Mouse (Mus musculus) hindbrain, embryonic 12.5 days (tissue): ENCODE measurements at regions not wholly inside any gene's neighbourhood (a gene's known extent, or its start where the extent isn't known, plus 50 kb on each side); places are given as distances from the start of the nearest gene placed in this dataset.
"Not testable (repeated sequence)": the region's sequence is repeated elsewhere in the genome, so short reads cannot be mapped to it uniquely, and the experiment has no call there.

ENCODE experiments used
- ATAC-seq: fragments of 200-750 bp; cut with Nextera tagmentation; 2 replicates; pipeline ENCODE4 v1.8.0; 2017; ENCODE audit warnings: moderate TSS enrichment; ENCODE audit not compliant: low FRiP score
- H3K27ac ChIP-seq: fragments of 300-500 bp; sonication (generic); 2 replicates; pipeline ENCODE4 v1.5.1; 2016; ENCODE audit warnings: mild to moderate bottlenecking
- H3K27me3 ChIP-seq: fragments of 300-500 bp; sonication (generic); 2 replicates; pipeline ENCODE4 v1.6.1; 2016; ENCODE audit warnings: mild to moderate bottlenecking
- H3K36me3 ChIP-seq: fragments of 300-500 bp; sonication (generic); 2 replicates; pipeline ENCODE4 v1.6.1; 2016; ENCODE audit warnings: mild to moderate bottlenecking
- H3K4me1 ChIP-seq: fragments of 300-500 bp; sonication (generic); 2 replicates; pipeline ENCODE4 v1.6.1; 2016
- H3K4me2 ChIP-seq: fragments of 300-500 bp; sonication (generic); replicated peaks from 2 replicates; pipeline ENCODE4 v1.6.1; 2016; ENCODE audit warnings: mild to moderate bottlenecking
- H3K4me3 ChIP-seq: fragments of 300-500 bp; sonication (generic); 2 replicates; pipeline ENCODE4 v1.5.1; 2016; ENCODE audit warnings: mild to moderate bottlenecking
- H3K9ac ChIP-seq: fragments of 300-500 bp; sonication (generic); 2 replicates; pipeline ENCODE4 v1.6.1; 2016; ENCODE audit warnings: mild to moderate bottlenecking, moderate library complexity
- H3K9me3 ChIP-seq: fragments of 300-500 bp; sonication (generic); replicated peaks from 2 replicates; pipeline ENCODE4 v1.6.1; 2016; ENCODE audit warnings: mild to moderate bottlenecking
- WGBS: fragments of 180-500 bp; shearing (Covaris S2); methylation state at CpG from one replicate; pipeline ENCODE4 v1.1.7; 2016; 5-methylcytosine and 5-hydroxymethylcytosine counted together

DNA sequence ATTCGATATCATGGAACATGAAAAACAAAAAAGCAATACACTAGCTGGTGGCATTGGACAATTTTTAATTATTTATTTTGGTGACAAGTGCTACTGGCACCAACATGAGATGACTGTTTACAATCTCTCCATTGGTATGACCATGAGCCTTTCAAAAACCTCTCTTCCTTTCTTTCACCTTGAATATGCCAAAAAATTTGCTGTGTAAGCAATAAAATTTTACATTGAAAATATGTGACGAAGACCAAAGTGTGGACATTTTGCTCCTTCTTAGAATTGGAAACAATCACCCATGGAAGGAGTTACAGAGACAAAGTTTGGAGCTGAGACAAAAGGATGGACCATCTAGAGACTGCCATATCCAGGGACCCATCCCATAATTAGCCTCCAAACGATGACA is 83.4 kb upstream of the Gm49339 start:
- H3K4me1 ChIP-seq, H3K27me3 ChIP-seq, ATAC-seq, H3K4me2 ChIP-seq, H3K9me3 ChIP-seq, H3K9ac ChIP-seq, H3K27ac ChIP-seq, H3K4me3 ChIP-seq, H3K36me3 ChIP-seq: not testable (repeated sequence)
- WGBS: 86% methylated on average over 3 of the region's 3 CpGs

DNA sequence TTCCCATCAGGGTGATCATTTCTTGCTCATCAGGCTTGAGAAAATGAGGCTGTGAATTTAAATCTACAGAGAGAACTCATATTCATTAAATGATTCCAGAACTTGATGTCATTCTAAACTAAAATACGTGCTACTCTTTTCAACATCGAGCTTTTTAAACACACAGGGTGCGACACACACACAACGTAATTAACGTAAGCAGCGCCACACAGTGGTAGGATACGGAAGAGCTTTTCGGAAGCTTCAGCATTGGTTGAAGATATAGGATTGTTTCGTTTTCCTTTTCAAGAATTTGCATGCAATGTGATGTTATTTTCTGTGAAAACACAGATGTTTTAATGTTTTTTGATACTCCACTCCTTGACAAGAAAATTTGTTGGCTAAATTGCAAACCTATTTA is 75.3 kb upstream of the Gm49339 start:
- ATAC-seq: peak; percentile 74
- WGBS: 9% methylated on average over 9 of the region's 9 CpGs
- no peak overlapping the region for H3K4me3 ChIP-seq

DNA sequence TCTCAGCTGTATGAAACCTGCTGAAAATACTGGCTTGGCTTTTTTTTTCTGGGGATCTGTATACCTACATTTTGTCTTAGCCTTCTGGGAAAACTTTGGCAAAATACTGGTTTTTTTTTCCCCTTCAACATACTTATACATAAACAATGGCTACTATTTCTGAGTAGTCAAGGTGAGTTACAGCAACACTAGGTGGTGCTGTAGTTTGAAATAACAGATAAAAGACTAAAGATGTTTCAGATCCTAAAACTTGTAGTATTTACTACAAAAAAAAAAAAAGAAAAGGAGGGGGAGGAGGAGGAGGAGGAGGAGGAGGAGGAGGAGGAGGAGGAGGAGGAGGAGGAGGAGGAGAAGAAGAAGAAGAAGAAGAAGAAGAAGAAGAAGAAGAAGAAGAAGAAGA is 67.6 kb upstream of the Gm49339 start:
- no peak overlapping the region for H3K4me2 ChIP-seq
- no peak for ATAC-seq
- H3K4me3 ChIP-seq: no peak overlapping the region
- no peak overlapping the region for H3K27ac ChIP-seq
- H3K36me3 ChIP-seq: no peaks in the 10 kb centered on the region
- no peaks in the 10 kb centered on the region for H3K4me1 ChIP-seq
- H3K27me3 ChIP-seq: no peaks in the 10 kb centered on the region
- H3K9ac ChIP-seq: no peak overlapping the region
- no peaks in the 10 kb centered on the region for H3K9me3 ChIP-seq

More for the DNA sequence above, 75.3 kb upstream of the Gm49339 start:
- Histone ChIP-seq H3K9me3 (no peaks in the 10 kb centered on the region), H3K4me1 (no peaks in the 10 kb centered on the region), H3K4me2 (no peak overlapping the region), H3K27me3 (no peaks in the 10 kb centered on the region), H3K36me3 (no peaks in the 10 kb centered on the region), H3K27ac (no peak overlapping the region), H3K9ac (no peak overlapping the region)

DNA sequence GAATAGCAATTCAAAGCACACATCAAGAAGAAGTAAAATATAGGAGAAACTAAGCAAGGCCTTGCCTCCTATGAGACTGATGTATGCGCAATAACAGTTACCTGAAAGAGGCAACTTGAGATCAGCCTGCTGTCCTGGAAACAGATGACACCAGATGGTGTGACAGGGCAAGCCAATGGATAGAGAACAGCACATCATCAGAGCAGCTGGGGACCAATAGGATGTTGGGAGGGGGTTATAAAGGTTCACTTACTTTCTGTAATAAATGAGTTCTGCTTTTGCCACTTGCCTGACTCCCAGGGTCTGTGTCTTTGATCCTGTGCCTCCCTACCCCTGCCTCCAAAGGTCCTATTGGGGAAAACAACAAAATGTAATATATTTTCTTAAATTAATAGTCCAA is 65.9 kb upstream of the Gm49339 start:
- no peaks in the 10 kb centered on the region for H3K27me3 ChIP-seq
- no peak overlapping the region for H3K9ac ChIP-seq
- no peak overlapping the region for H3K27ac ChIP-seq
- ATAC-seq: peak; percentile 29; the same call in 1 of the 2 replicates
- no peaks in the 10 kb centered on the region for H3K36me3 ChIP-seq
- H3K4me1 ChIP-seq: no peaks in the 10 kb centered on the region
- H3K9me3 ChIP-seq: no peaks in the 10 kb centered on the region
- no peak overlapping the region for H3K4me2 ChIP-seq
- WGBS: 78% methylated on average over 1 of the region's 1 CpGs
- no peak overlapping the region for H3K4me3 ChIP-seq

DNA sequence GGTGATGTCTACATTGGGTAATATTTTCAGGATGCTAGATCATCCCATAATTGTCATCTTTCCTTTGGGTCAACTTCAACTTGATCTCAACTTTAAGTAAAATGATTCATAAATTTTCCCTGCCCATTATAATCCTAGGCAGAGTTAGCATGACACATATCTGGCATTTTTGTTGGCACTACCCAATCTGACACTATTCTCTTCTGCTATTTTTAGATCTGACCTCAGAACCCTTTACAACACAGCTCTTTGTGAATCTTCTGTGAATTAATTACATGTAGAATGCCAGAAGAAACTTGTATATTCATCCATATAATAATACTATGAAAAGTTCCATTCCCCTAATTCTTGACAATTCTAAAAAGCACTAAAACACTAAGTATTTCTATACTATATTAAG is 63.7 kb upstream of the Gm49339 start:
- no peak overlapping the region for H3K4me2 ChIP-seq
- H3K4me3 ChIP-seq: no peak overlapping the region
- no peak overlapping the region for H3K27ac ChIP-seq
- H3K36me3 ChIP-seq: no peaks in the 10 kb centered on the region
- H3K27me3 ChIP-seq: no peaks in the 10 kb centered on the region
- no peak overlapping the region for H3K9ac ChIP-seq
- no peaks in the 10 kb centered on the region for H3K4me1 ChIP-seq
- no peak for ATAC-seq
- H3K9me3 ChIP-seq: no peaks in the 10 kb centered on the region

DNA sequence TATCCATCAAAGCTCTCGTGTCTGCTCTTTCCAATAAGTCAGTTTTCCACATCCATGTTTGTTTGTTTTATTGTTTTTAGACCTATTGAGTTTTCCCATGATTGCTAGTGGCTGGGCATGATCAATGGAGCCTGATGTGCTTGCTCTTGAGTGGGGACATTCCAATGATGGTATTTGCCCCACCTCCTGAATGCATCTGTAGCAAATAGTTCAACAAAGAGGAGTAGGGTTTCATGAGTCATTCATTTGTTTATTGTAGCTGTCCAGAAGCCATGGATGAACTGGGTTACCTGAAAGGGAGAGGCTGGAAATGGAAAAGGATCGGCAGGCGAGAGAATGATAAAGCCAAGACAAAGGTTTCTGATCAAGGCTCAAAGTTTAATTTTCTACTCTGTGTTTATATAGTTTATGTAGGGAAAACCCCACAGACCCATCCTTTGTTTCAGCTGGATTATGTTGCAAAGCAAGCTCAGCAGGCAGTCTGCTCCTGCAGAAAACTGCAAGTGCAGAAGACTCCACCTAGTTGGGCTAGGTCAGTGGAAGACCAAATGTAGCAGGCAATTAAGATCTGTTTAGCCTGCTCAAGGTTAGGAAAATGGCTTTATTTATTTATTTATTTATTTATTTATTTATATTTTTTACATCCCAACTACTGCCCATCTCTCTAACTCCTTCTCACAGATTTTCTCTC is 63.0 kb upstream of the Gm49339 start:
- Histone ChIP-seq H3K4me2 (no peak overlapping the region), H3K4me3 (no peak overlapping the region), H3K27me3 (no peaks in the 10 kb centered on the region), H3K4me1 (no peaks in the 10 kb centered on the region), H3K9me3 (no peaks in the 10 kb centered on the region), H3K36me3 (no peaks in the 10 kb centered on the region), H3K9ac (no peak overlapping the region), H3K27ac (no peak overlapping the region)
- ATAC-seq: no peak
- WGBS: 78% methylated on average over 3 of the region's 3 CpGs

DNA sequence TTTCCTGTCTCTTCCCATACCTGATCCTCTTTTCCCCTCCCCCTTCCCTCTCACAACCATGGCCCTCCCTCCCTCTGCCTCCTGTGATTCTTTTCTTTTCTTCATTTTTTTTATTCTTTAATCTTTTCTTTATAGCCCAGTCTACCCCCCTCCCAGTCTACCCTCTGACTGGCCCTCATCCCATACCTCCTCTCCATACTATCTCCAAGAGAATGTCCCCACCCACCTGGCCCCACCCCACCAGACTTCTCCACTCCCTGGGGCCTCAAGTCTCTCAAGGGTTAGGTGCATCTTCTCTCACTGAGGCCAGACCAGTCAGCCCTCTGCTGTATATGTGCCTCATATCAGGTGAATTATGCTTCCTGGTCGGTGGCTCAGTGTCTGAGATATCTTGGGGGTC is 61.9 kb upstream of the Gm49339 start:
- Histone ChIP-seq H3K36me3 (no peaks in the 10 kb centered on the region), H3K27ac (no peak overlapping the region), H3K27me3 (no peaks in the 10 kb centered on the region), H3K4me1 (no peaks in the 10 kb centered on the region), H3K9me3 (no peaks in the 10 kb centered on the region), H3K4me3 (no peak overlapping the region), H3K9ac (no peak overlapping the region), H3K4me2 (no peak overlapping the region)
- WGBS: 76% methylated on average over 1 of the region's 1 CpGs
- no peak for ATAC-seq

DNA sequence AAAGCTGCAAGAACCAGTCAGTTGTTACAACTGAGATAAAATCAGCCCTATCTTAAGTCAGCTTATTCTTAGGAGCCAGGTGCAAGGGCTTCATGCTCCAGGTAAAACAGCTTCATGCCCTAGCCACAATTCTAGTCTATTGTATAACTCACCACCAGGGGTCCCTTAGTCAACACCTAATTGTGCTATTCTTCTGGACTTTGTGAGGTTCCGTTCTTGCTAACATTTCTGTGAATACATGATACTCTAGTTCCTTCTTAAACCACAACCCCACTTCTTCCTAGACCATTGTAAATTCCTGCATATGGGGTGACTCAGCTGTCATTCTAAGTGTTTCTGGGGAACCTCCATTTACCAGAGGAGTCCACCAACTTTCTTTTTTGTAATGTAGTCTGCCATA is 57.9 kb upstream of the Gm49339 start:
- no peaks in the 10 kb centered on the region for H3K36me3 ChIP-seq
- WGBS: 93% methylated on average over 1 of the region's 1 CpGs
- H3K4me2 ChIP-seq: no peak overlapping the region
- no peak overlapping the region for H3K4me3 ChIP-seq
- ATAC-seq: no peak
- H3K4me1 ChIP-seq: no peaks in the 10 kb centered on the region
- no peaks in the 10 kb centered on the region for H3K9me3 ChIP-seq
- no peak overlapping the region for H3K9ac ChIP-seq
- no peaks in the 10 kb centered on the region for H3K27me3 ChIP-seq
- no peak overlapping the region for H3K27ac ChIP-seq
